8 mouse cellular contexts compared by ENCODE assay signal in genomic region chr2:152089078-152089477, GRCm38 (mm10). TPM values are rescaled to one million over a fixed set of nuclear protein-coding genes. Genes with fewer than 3 reads are reported as not detected.
DNase-seq lines count a peak whose midpoint lies in the region; ATAC-seq lines count a peak whose summit lies in the region.

No protein-coding gene starts in this region.

- H3K36me3 ChIP-seq in hindbrain, embryonic 10.5 days: peaks cover 28% of the 10 kb centered on the region; the same call in 1 of the 2 replicates
- no peaks in the 10 kb centered on the region for H3K36me3 ChIP-seq in hindbrain, embryonic 16.5 days (ENCODE audit: control insufficient read depth, insufficient read depth, low read length)
- no peaks in the 10 kb centered on the region for H3K36me3 ChIP-seq in hindbrain, embryonic 11.5 days (ENCODE audit: control insufficient read depth, insufficient read depth, low read length)

- peak; percentile 52 for DNase-seq in hindbrain, embryonic 10.5 days (ENCODE audit: low spot score)
- peak; percentile 33 to 37 for DNase-seq in urinary bladder, postnatal 36 days (ENCODE audit: low spot score in 2 of 2)
- DNase-seq in urinary bladder, adult 2 months (ENCODE audit: low spot score): no peak
- DNase-seq in cerebellum, postnatal 10 days: peak; percentile 85 to 91
- peak; percentile 77 for DNase-seq in hindbrain, embryonic 11.5 days (ENCODE audit: low spot score)
- peak; percentile 70 for DNase-seq in lung, postnatal 14 days
- DNase-seq in thymus, postnatal 25 days: peak; percentile 19

- H3K27me3 ChIP-seq in hindbrain, embryonic 10.5 days (ENCODE audit: insufficient read depth, poor library complexity, severe bottlenecking): peaks cover 85% of the 10 kb centered on the region
- peaks cover 7% of the 10 kb centered on the region for H3K27me3 ChIP-seq in hindbrain, embryonic 16.5 days (replicated peaks; ENCODE audit: control insufficient read depth, insufficient read depth, low read length)
- peaks cover 14% of the 10 kb centered on the region for H3K27me3 ChIP-seq in hindbrain, embryonic 11.5 days (ENCODE audit: control insufficient read depth, insufficient read depth, low read length)

- peaks cover 78% of the 10 kb centered on the region for H3K4me1 ChIP-seq in hindbrain, embryonic 10.5 days (replicated peaks)
- H3K4me1 ChIP-seq in hindbrain, embryonic 16.5 days (ENCODE audit: control insufficient read depth, insufficient read depth, low read depth, low read length): peaks cover 40% of the 10 kb centered on the region
- peaks cover 10% of the 10 kb centered on the region; the same call in 1 of the 2 replicates for H3K4me1 ChIP-seq in hindbrain, embryonic 11.5 days (replicated peaks; ENCODE audit: control insufficient read depth, insufficient read depth, low read length)

- H3K9me3 ChIP-seq in hindbrain, embryonic 10.5 days: no peaks in the 10 kb centered on the region
- no peaks in the 10 kb centered on the region for H3K9me3 ChIP-seq in hindbrain, embryonic 16.5 days (ENCODE audit: control insufficient read depth, low read length)
- H3K9me3 ChIP-seq in hindbrain, embryonic 11.5 days (ENCODE audit: control insufficient read depth, low read length): no peaks in the 10 kb centered on the region

- ATAC-seq in hindbrain, embryonic 16.5 days: no peak
- ATAC-seq in hindbrain, embryonic 11.5 days (ENCODE audit: low FRiP score): no peak

- no peak overlapping the region for H3K27ac ChIP-seq in hindbrain, embryonic 10.5 days
- no peak overlapping the region for H3K27ac ChIP-seq in hindbrain, embryonic 16.5 days (ENCODE audit: low read depth, low read length)
- no peak overlapping the region for H3K27ac ChIP-seq in hindbrain, embryonic 11.5 days (ENCODE audit: low read depth, low read length)

- no peak overlapping the region for H3K4me2 ChIP-seq in hindbrain, embryonic 16.5 days (ENCODE audit: low read length)
- no peak overlapping the region for H3K4me2 ChIP-seq in hindbrain, embryonic 11.5 days (replicated peaks; ENCODE audit: low read depth, low read length)

- no peak overlapping the region for H3K4me3 ChIP-seq in hindbrain, embryonic 10.5 days
- H3K4me3 ChIP-seq in hindbrain, embryonic 16.5 days (ENCODE audit: low read length): no peak overlapping the region
- no peak overlapping the region for H3K4me3 ChIP-seq in hindbrain, embryonic 11.5 days (ENCODE audit: low read depth, low read length)

- H3K9ac ChIP-seq in hindbrain, embryonic 16.5 days (ENCODE audit: low read depth, low read length): no peak overlapping the region
- no peak overlapping the region for H3K9ac ChIP-seq in hindbrain, embryonic 11.5 days (ENCODE audit: low read depth, low read length)

- 9% methylated on average over 4 of the region's 4 CpGs for WGBS in hindbrain, embryonic 10.5 days
- 9% methylated on average over 4 of the region's 4 CpGs for WGBS in hindbrain, embryonic 16.5 days
- 9% methylated on average over 4 of the region's 4 CpGs for WGBS in hindbrain, embryonic 11.5 days

RNA-seq across cellular contexts. Expression of gene Scrt2, which starts 7.7 kb away (rescaled TPM):
- polyA plus RNA-seq in hindbrain, embryonic 10.5 days (2016; fragmentation: Nextera tagmentation; extraction: Ambion mirVana): 5.5 and 19.0 TPM in 2 replicates
- polyA plus RNA-seq in hindbrain, embryonic 16.5 days (2015; fragmentation: Nextera tagmentation; extraction: Ambion mirVana): 7.6 and 8.0 TPM in 2 replicates
- 0.01 TPM in 1 of 2 replicates, not detected in the other for polyA plus RNA-seq in urinary bladder, adult 2 months (2012; rRNA removed)
- polyA plus RNA-seq in hindbrain, embryonic 11.5 days (2014; fragmentation: Nextera tagmentation; extraction: Ambion mirVana): 27.1 and 31.4 TPM in 2 replicates

RNA-seq across cellular contexts. Expression of gene Srxn1, which starts 16.2 kb away (rescaled TPM):
- 15.6 and 18.7 TPM in 2 replicates for polyA plus RNA-seq in hindbrain, embryonic 10.5 days (2016; fragmentation: Nextera tagmentation; extraction: Ambion mirVana)
- polyA plus RNA-seq in hindbrain, embryonic 16.5 days (2015; fragmentation: Nextera tagmentation; extraction: Ambion mirVana): 28.6 and 32.1 TPM in 2 replicates
- 44.9 and 46.3 TPM in 2 replicates for polyA plus RNA-seq in urinary bladder, adult 2 months (2012; rRNA removed)
- polyA plus RNA-seq in hindbrain, embryonic 11.5 days (2014; fragmentation: Nextera tagmentation; extraction: Ambion mirVana): 13.4 and 14.8 TPM in 2 replicates

RNA-seq across cellular contexts. Expression of gene Tcf15, which starts 54.3 kb away (rescaled TPM):
- 5.2 and 7.6 TPM in 2 replicates for polyA plus RNA-seq in hindbrain, embryonic 10.5 days (2016; fragmentation: Nextera tagmentation; extraction: Ambion mirVana)
- polyA plus RNA-seq in hindbrain, embryonic 16.5 days (2015; fragmentation: Nextera tagmentation; extraction: Ambion mirVana): 1.3 TPM in 2 replicates
- 2.3 and 2.8 TPM in 2 replicates for polyA plus RNA-seq in urinary bladder, adult 2 months (2012; rRNA removed)
- polyA plus RNA-seq in hindbrain, embryonic 11.5 days (2014; fragmentation: Nextera tagmentation; extraction: Ambion mirVana): 10.7 and 13.1 TPM in 2 replicates
